Mouse (Mus musculus): ENCODE results near the gene Lpgat1.

GRCm38 (mm10) chr1:191808688-191809223 lies 91.1 kb downstream of the Lpgat1 start:
- TF ChIP-seq EP300 (IDR thresholded peaks at IDR 0.05; ENCODE audit: low read length) (no peak), E2F4 (IDR thresholded peaks at IDR 0.05; ENCODE audit: insufficient replicate concordance, low read depth, low read length) (no peak), ZKSCAN1 (IDR thresholded peaks at IDR 0.05; ENCODE audit: borderline replicate concordance, low read depth, low read length) (no peak), MAX (IDR thresholded peaks at IDR 0.05; ENCODE audit: low read length) (no peak), ZNF384 (IDR thresholded peaks at IDR 0.05; ENCODE audit: low read depth, low read length) (no peak), ELF1 (IDR thresholded peaks at IDR 0.05; ENCODE audit: low read depth, low read length) (no peak), USF2 (conservative IDR thresholded peaks at IDR 0.05; ENCODE audit: low read depth, low read length) (no peak), CTCF (conservative IDR thresholded peaks at IDR 0.05 in 1 of 2, IDR thresholded peaks at IDR 0.05 in 1 of 2; ENCODE audit: low read depth in 2 of 2, low read length in 2 of 2) (no peak), TCF12 (IDR thresholded peaks at IDR 0.05; ENCODE audit: low read depth, low read length) (no peak)

Measured in CH12.LX (cell line).